Mouse (Mus musculus) central nervous system, embryonic 14 days (tissue): Measurements from ENCODE around the gene Scgb2a2. TPM values are rescaled to one million over a fixed set of nuclear protein-coding genes. Genes with fewer than 3 reads are reported as not detected.

Experiments
- polyA plus RNA-seq: library from polyadenylated mRNA; depleted of rRNA; stranded (reverse); fragments of >200 nt; gene quantifications from 2 replicates; pipeline ENCODE4 v1.2.3, GENCODE M21; 2012; rRNA removed

Gene Scgb2a2
- polyA plus RNA-seq = not detected in 2 replicates

DNA sequence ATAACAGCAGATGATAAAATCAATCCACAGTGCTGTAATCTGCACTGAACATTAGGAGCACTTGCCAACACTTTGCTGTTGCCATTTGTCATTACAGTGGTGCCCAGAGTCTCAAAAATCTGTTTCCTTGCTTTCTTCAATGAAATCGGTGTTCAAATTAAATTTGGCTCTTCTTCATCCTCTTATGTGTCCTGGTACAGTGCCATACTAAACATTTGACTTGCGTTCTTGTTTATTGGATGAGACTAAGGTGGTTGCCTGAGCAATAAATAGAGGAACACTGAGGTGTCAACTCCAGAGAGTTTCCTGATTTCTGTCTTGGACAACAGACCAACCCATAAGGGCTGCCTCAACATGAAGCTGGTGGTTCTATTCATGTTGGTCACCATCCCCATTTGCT, at the start of gene Scgb2a2:
Gene Scgb2a2 (plus strand): TSS at position 301 of the 400 bp plus-strand sequence.

GRCm38 (mm10) chr19:9899072-9899779, 51.9 kb downstream of the Scgb2a2 start, which contains the start of gene Incenp:
TSS of gene Incenp (minus strand) at chr19:9899551.

Other genes starting within 250 kb of the Scgb2a2 start
- gene Incenp, start 52.0 kb downstream of the Scgb2a2 start, polyA plus RNA-seq = 42.0 and 47.0 TPM in 2 replicates
- gene Fth1, start 133.0 kb downstream of the Scgb2a2 start, polyA plus RNA-seq = 769 and 784 TPM in 2 replicates
- gene Best1, start 154.1 kb downstream of the Scgb2a2 start, polyA plus RNA-seq = 0.91 and 0.99 TPM in 2 replicates
- 21.0 and 26.4 TPM in 2 replicates for gene Rab3il1, start 154.1 kb downstream of the Scgb2a2 start, polyA plus RNA-seq
- 35.8 and 40.4 TPM in 2 replicates for gene Fads3, start 194.0 kb downstream of the Scgb2a2 start, polyA plus RNA-seq